Mouse (Mus musculus): Measurements from ENCODE around the gene Fkbp8. TPM values are rescaled to one million over a fixed set of nuclear protein-coding genes. Genes with fewer than 3 reads are reported as not detected.
A peak's percentile ranks its signal among the peaks of the same experiment; 100 is the strongest.

The Fkbp8 gene
- polyA plus RNA-seq, 1 experiment from 2014 or later: 360 TPM

GRCm38 (mm10) chr8:70570990-70571389 lies 43.5 kb downstream of the Fkbp8 start:
- Histone ChIP-seq H3K4me1 (replicated peaks) (peaks cover 15% of the 10 kb centered on the region), H3K4me3 (no peak overlapping the region), H3K27ac (0 out of 2 replicates have a peak overlapping the region, but pooled peaks have one; percentile 12), H3K27me3 (ENCODE audit: insufficient read depth, poor library complexity, severe bottlenecking) (no peaks in the 10 kb centered on the region), H3K36me3 (peaks cover 26% of the 10 kb centered on the region), H3K9me3 (no peaks in the 10 kb centered on the region)
- no peak for DNase-seq (ENCODE audit: low spot score)
- WGBS: 84% methylated on average over 6 of the region's 6 CpGs

GRCm38 (mm10) chr8:70574302-70574701 lies 46.8 kb downstream of the Fkbp8 start:
- Histone ChIP-seq H3K9me3 (no peaks in the 10 kb centered on the region), H3K27ac (no peak overlapping the region), H3K27me3 (ENCODE audit: insufficient read depth, poor library complexity, severe bottlenecking) (no peaks in the 10 kb centered on the region), H3K4me3 (no peak overlapping the region), H3K36me3 (peaks cover 50% of the 10 kb centered on the region), H3K4me1 (replicated peaks) (peaks cover 15% of the 10 kb centered on the region)
- DNase-seq (ENCODE audit: low spot score): no peak

- Histone ChIP-seq H3K36me3 (peaks cover 53% of the 10 kb centered on the region), H3K27ac (no peak overlapping the region), H3K4me1 (replicated peaks) (peaks cover 15% of the 10 kb centered on the region), H3K4me3 (no peak overlapping the region), H3K9me3 (no peaks in the 10 kb centered on the region), H3K27me3 (ENCODE audit: insufficient read depth, poor library complexity, severe bottlenecking) (no peaks in the 10 kb centered on the region)
- DNase-seq (ENCODE audit: low spot score): no peak
- WGBS: 87% methylated on average over 4 of the region's 4 CpGs
These were observed 47.4 kb downstream of the Fkbp8 start for GRCm38 (mm10) chr8:70574915-70575314.

GRCm38 (mm10) chr8:70577207-70577606 lies 49.7 kb downstream of the Fkbp8 start:
- WGBS: 95% methylated on average over 3 of the region's 3 CpGs
- Histone ChIP-seq H3K4me1 (replicated peaks) (0 out of 2 replicates have a peak, but pooled peaks cover 3% of the 10 kb centered on the region), H3K36me3 (peaks cover 76% of the 10 kb centered on the region), H3K27ac (no peak overlapping the region), H3K9me3 (no peaks in the 10 kb centered on the region), H3K27me3 (ENCODE audit: insufficient read depth, poor library complexity, severe bottlenecking) (no peaks in the 10 kb centered on the region), H3K4me3 (no peak overlapping the region)
- no peak for DNase-seq (ENCODE audit: low spot score)

GRCm38 (mm10) chr8:70583476-70584387 lies 56.2 kb downstream of the Fkbp8 start:
- DNase-seq (ENCODE audit: low spot score): no peak
- WGBS: 93% methylated on average over 18 of the region's 18 CpGs
- H3K4me3 ChIP-seq: no peak overlapping the region
- H3K27me3 ChIP-seq (ENCODE audit: insufficient read depth, poor library complexity, severe bottlenecking): no peaks in the 10 kb centered on the region
- no peak overlapping the region for H3K27ac ChIP-seq
- peaks cover 97% of the 10 kb centered on the region for H3K36me3 ChIP-seq
- H3K9me3 ChIP-seq: no peaks in the 10 kb centered on the region
- no peaks in the 10 kb centered on the region for H3K4me1 ChIP-seq (replicated peaks)

GRCm38 (mm10) chr8:70584606-70585257 lies 57.2 kb downstream of the Fkbp8 start:
- 90% methylated on average over 9 of the region's 9 CpGs for WGBS
- Histone ChIP-seq H3K27ac (no peak overlapping the region), H3K9me3 (no peaks in the 10 kb centered on the region), H3K27me3 (ENCODE audit: insufficient read depth, poor library complexity, severe bottlenecking) (no peaks in the 10 kb centered on the region), H3K36me3 (peaks cover 100% of the 10 kb centered on the region), H3K4me1 (replicated peaks) (no peaks in the 10 kb centered on the region), H3K4me3 (no peak overlapping the region)
- DNase-seq (ENCODE audit: low spot score): no peak

Other genes with a start within 250 kb of the Fkbp8 start
- 107 and 108 TPM in 2 replicates for gene Homer3, start 244.9 kb upstream of the Fkbp8 start, polyA plus RNA-seq (2016; fragmentation: Nextera tagmentation; extraction: Ambion mirVana)
- 54.4 and 54.8 TPM in 2 replicates for gene Ddx49, start 225.2 kb upstream of the Fkbp8 start, polyA plus RNA-seq (2016; fragmentation: Nextera tagmentation; extraction: Ambion mirVana)
- gene Cope, start 225.2 kb upstream of the Fkbp8 start, polyA plus RNA-seq (2016; fragmentation: Nextera tagmentation; extraction: Ambion mirVana): 324 and 329 TPM in 2 replicates
- gene Cers1, start 211.9 kb upstream of the Fkbp8 start, polyA plus RNA-seq (2016; fragmentation: Nextera tagmentation; extraction: Ambion mirVana): 3.0 and 7.3 TPM in 2 replicates
- 2.9 and 4.3 TPM in 2 replicates for gene Gdf1, start 197.9 kb upstream of the Fkbp8 start, polyA plus RNA-seq (2016; fragmentation: Nextera tagmentation; extraction: Ambion mirVana)
- gene Upf1, start 174.4 kb upstream of the Fkbp8 start, polyA plus RNA-seq (2016; fragmentation: Nextera tagmentation; extraction: Ambion mirVana): 19.0 and 25.0 TPM in 2 replicates
- gene Comp, start 154.2 kb upstream of the Fkbp8 start, polyA plus RNA-seq (2016; fragmentation: Nextera tagmentation; extraction: Ambion mirVana): 0.27 and 0.38 TPM in 2 replicates
- 14.8 and 16.7 TPM in 2 replicates for gene Crtc1, start 88.1 kb upstream of the Fkbp8 start, polyA plus RNA-seq (2016; fragmentation: Nextera tagmentation; extraction: Ambion mirVana)
- gene Klhl26, start 50.8 kb upstream of the Fkbp8 start, polyA plus RNA-seq (2016; fragmentation: Nextera tagmentation; extraction: Ambion mirVana): 18.5 and 19.1 TPM in 2 replicates
- 11.1 and 11.5 TPM in 2 replicates for gene Tmem59l, start 40.4 kb upstream of the Fkbp8 start, polyA plus RNA-seq (2016; fragmentation: Nextera tagmentation; extraction: Ambion mirVana)
- 4.5 and 10.3 TPM in 2 replicates for gene Crlf1, start 34.6 kb upstream of the Fkbp8 start, polyA plus RNA-seq (2016; fragmentation: Nextera tagmentation; extraction: Ambion mirVana)
- 131 and 148 TPM in 2 replicates for gene Rex1bd, start 21.0 kb upstream of the Fkbp8 start, polyA plus RNA-seq (2016; fragmentation: Nextera tagmentation; extraction: Ambion mirVana)
- 914 and 933 TPM in 2 replicates for gene Uba52, start 16.9 kb upstream of the Fkbp8 start, polyA plus RNA-seq (2016; fragmentation: Nextera tagmentation; extraction: Ambion mirVana)
- gene Kxd1, start 232 bp downstream of the Fkbp8 start, polyA plus RNA-seq (2016; fragmentation: Nextera tagmentation; extraction: Ambion mirVana): 54.3 and 57.7 TPM in 2 replicates
- gene Ell, start 11.7 kb downstream of the Fkbp8 start, polyA plus RNA-seq (2016; fragmentation: Nextera tagmentation; extraction: Ambion mirVana): 20.5 and 22.4 TPM in 2 replicates
- gene Isyna1, start 66.6 kb downstream of the Fkbp8 start, polyA plus RNA-seq (2016; fragmentation: Nextera tagmentation; extraction: Ambion mirVana): 158 and 159 TPM in 2 replicates
- 84.4 and 117 TPM in 2 replicates for gene Ssbp4, start 81.1 kb downstream of the Fkbp8 start, polyA plus RNA-seq (2016; fragmentation: Nextera tagmentation; extraction: Ambion mirVana)
- 1.1 and 1.6 TPM in 2 replicates for gene Lrrc25, start 88.4 kb downstream of the Fkbp8 start, polyA plus RNA-seq (2016; fragmentation: Nextera tagmentation; extraction: Ambion mirVana)
- gene Gdf15, start 104.7 kb downstream of the Fkbp8 start, polyA plus RNA-seq (2016; fragmentation: Nextera tagmentation; extraction: Ambion mirVana): not detected in 2 replicates
- gene Pgpep1, start 132.7 kb downstream of the Fkbp8 start, polyA plus RNA-seq (2016; fragmentation: Nextera tagmentation; extraction: Ambion mirVana): 87.4 and 141 TPM in 2 replicates
- 344 and 354 TPM in 2 replicates for gene Lsm4, start 145.5 kb downstream of the Fkbp8 start, polyA plus RNA-seq (2016; fragmentation: Nextera tagmentation; extraction: Ambion mirVana)
- 64.6 and 128 TPM in 2 replicates for gene Jund, start 171.2 kb downstream of the Fkbp8 start, polyA plus RNA-seq (2016; fragmentation: Nextera tagmentation; extraction: Ambion mirVana)
- gene Iqcn, start 175.7 kb downstream of the Fkbp8 start, polyA plus RNA-seq (2016; fragmentation: Nextera tagmentation; extraction: Ambion mirVana): 0.07 TPM in 1 of 2 replicates, not detected in the other
- not detected in 2 replicates for gene Gm3336, start 190.8 kb downstream of the Fkbp8 start, polyA plus RNA-seq (2016; fragmentation: Nextera tagmentation; extraction: Ambion mirVana)
- gene Pde4c, start 196.0 kb downstream of the Fkbp8 start, polyA plus RNA-seq (2016; fragmentation: Nextera tagmentation; extraction: Ambion mirVana): 0.63 and 0.69 TPM in 2 replicates
- 24.8 and 70.3 TPM in 2 replicates for gene Rab3a, start 227.0 kb downstream of the Fkbp8 start, polyA plus RNA-seq (2016; fragmentation: Nextera tagmentation; extraction: Ambion mirVana)
- gene Mpv17l2, start 233.2 kb downstream of the Fkbp8 start, polyA plus RNA-seq (2016; fragmentation: Nextera tagmentation; extraction: Ambion mirVana): 35.0 and 40.6 TPM in 2 replicates
- 73.4 and 82.1 TPM in 2 replicates for gene Pik3r2, start 249.0 kb downstream of the Fkbp8 start, polyA plus RNA-seq (2016; fragmentation: Nextera tagmentation; extraction: Ambion mirVana)